Mouse (Mus musculus): Measurements from ENCODE around the gene Ube2l3. TPM values are rescaled to one million over a fixed set of nuclear protein-coding genes. Genes with fewer than 3 reads are reported as not detected.

Ube2l3 gene
- total RNA-seq, 1 experiment from 2014 or later, result 194 TPM

DNA sequence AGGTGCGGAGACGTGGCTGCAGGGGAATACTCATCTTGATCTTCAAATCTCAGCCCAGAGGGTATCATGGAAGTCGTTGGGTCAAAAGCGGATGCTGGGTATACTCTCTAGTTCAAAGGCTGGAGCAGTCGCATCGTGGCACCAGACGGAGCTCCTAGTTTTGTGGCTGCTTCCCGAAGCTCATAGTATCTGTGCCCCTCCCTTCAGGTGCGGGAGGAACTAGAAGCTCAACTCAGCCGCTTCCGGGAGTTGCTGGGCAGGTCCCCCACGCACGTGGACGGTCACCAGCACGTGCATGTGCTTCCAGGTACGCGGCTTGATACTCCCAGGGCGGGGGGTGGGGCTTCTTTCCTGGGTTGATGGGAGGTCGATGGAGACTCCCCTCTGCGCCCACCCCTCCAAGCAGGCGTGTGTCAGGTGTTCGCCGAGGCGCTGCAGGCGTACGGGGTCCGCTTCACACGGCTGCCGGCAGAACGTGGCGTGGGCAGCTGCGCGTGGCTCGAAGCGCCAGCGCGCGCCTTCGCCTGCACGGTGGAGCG, 55.0 kb downstream of the Ube2l3 start:
- DNase-seq, result peak; percentile 16

DNA sequence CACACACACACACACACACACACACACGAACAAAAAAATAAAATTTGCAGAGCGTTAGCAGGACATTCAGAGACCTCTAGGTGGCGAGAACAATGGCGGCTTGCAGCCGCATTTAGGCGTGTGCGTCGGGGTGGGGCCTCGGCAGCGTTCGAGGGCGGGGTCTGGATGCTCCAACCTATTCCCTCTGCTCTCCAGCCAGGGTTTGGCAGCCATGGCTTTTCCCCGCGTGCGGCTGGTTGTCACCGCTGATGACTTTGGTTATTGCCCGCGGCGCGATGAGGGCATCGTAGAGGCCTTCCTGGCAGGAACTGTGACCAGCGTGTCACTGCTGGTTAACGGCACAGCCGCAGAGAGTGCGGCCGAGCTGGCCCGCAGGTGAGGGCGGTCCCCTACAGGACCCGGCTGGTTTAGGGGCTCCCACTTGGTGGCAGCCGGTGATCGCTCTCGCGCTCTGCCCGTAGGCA, 55.6 kb downstream of the Ube2l3 start, which contains the start of gene Ccdc116:
TSS of gene Ccdc116 (minus strand) at position 458 of the 464 bp plus-strand sequence.
- DNase-seq, result peak; percentile 81

DNA sequence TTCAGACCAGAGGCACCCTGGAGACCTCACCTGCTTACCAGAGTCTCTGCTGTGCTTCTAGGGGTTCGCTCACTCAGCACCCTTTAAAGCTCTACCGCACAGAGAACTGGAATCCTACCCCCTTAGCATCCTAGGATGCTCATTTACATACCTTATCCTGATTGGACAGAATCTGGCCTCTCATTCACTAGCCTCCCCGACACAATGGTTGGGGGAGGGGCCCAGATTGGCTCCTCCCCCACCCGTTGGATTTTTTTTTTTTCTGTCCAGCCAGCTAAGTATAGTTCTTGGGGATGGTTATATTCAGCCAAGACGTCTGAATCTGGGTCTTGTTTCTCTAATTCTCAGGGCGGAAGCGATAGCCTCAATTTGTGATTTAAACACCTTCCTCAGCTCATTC, 58.1 kb downstream of the Ube2l3 start, which contains the start of gene Ydjc:
TSS of gene Ydjc (plus strand) at position 283 of the 400 bp plus-strand sequence.
- DNase-seq, result no peak

DNA sequence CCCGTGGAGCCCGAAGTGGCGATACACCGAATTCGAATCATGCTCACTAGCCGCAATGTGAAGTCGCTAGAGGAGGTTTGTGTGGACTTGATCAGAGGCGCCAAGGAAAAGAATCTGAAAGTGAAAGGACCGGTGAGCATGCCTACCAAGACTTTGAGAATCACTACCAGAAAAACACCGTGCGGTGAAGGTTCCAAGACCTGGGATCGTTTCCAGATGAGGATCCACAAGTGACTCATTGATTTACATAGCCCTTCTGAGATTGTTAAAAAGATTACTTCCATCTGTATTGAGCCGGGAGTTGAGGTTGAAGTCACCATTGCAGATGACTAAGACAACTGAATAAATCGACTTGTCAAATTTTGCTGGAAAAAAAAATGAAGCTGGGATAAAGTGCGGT, 65.1 kb downstream of the Ube2l3 start:
- no peak for DNase-seq

DNA sequence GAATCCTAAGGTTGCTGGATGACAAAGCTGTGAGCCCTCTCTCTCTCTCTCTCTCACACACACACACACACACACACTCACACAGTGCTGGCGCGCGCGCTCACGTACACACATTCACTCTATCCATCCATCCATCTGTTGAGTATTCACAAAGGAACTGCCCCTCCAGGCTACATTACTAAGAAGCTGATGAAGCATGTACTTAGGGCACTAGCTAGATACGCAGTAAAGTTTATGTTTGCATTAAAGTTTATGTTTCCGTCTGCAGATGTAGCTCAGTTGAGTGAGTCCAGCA, 69.6 kb downstream of the Ube2l3 start:
- no peak for DNase-seq

DNA sequence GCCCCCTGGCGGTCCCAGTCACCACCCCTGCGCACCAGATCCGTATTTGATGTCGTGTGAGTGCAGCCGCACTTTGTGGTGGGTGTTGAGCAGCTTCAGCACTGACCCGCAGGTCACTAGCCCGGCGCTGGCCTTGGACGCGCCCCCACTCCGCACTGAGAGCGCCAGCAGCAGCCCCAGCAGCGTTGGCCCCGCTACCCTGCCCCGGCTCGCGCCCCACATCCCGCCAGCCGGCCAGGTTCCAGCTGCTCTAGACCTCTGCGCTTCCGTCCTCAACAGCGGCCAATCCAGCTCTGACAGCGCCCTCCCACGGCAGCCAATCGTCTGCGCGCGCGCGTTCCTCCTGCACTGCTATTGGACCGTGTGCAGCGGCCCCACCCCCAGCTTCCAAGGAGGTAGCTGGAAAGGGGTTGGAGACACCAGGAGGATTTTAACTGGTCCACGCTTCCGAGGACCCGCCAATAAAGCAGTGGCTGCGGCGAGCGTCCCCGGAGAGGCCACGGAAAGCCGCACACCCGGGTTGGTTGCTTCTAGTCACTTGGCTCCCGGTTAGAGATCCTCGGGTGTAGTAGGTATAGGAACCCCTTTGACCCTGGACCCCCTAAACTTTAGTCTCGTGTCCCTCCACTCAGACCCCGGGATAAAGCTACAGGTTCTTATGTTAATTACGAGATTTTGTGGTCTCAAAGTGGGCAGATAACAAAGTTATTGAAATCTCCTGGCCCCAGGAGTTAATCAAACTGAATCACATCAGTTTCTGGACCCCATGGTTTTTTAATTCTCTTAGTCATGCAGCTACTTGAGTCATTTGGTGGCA, 70.2 kb downstream of the Ube2l3 start, which contains the start of gene Sdf2l1:
TSS of gene Sdf2l1 (minus strand) at position 295 of the 817 bp plus-strand sequence.
- peak; percentile 97 for DNase-seq

DNA sequence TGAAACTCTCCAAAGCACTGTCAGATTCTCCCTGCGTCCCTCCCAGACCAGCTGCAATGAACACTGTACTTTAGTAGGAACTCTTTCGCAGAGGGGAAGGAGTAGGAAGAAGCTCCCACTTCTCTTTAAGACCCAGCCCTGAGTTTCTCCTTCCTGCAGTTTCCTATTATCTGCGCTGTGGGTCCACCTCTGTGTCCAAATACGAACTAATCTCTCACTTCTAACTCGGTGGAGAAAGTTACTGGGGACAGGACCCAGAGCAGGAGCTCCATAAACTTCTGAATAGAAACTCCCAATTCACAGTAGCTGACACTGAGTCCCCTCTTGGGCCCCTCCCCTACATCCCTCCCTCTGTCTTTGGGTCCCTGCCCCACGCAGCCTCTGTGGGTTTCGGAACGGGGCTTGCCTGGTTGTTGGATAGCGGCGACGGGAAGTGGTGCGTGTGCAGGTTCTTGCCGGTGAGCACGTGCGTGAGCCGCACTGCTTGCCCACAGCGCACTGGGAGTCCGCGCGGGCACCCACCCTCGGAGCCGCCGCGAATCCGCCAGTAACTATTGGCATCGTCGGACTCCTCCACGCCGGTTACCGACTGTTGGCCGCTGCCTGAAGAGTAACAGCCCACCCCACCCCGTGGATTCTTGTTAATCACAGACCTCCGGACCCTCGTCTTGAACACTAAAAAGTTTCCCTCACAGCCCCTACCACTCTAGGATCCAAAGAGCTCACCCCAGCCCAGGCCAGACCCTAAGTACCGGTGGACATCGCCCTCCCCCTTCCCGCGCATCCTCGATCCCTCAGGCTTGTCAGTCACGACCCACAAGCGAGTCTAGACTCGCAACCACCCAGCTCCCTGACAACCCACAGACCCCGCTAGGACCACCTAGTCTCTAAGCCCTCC, 71.0 kb downstream of the Ube2l3 start:
- peak; percentile 23 for DNase-seq

DNA sequence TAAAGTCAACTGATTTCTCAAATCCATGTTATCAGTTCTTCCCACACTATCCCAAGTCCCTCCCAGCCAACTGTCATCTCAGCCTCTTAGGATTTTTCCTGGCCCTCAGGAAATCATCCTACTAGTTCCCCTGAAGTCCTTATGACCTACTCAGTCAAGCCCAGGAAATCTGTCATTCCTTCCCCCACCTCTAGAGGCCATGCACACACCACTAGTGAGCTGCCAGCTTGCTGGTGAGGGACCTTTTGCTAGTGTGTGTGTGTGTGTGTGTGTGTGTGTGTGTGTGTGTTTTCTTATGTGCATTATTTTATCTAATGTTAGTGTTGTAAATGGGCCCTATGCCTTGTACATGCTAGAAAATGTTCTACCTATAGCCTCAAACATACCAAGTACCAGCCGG, 75.2 kb downstream of the Ube2l3 start:
- DNase-seq, result peak; percentile 26

DNA sequence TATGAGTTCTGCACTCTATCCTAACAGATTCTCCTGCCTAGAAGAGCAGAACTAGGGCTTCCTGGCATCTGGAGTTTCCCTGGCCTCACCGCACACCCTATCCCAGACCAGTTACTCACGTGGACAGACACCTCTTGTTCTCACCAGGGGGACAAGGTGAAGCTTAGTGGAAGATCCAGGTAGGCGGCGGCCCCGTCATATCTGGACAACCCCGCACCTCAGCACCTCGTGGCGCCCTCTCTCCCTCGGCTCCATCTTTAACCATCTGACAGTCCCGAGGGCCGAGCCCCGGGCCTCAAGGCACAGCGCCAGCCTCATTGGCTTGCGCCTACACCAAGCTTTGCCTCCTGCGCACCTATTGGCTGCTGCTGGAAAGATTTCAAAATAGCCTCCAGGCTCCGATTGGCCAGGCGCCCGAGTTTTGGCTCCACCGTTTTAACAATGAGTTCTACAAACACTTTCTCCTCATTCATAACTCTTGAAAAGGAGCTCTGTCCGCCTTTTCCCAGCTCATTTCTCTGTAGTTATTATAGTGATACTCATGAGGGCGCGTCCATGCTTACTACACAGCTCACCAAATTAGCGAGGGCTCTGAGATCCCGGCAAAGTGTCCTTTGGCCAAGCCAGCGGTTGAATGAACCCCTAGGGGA, 77.5 kb downstream of the Ube2l3 start, which contains the start of gene 2610318N02Rik:
TSS of gene 2610318N02Rik (minus strand) at position 297 of the 650 bp plus-strand sequence.
- DNase-seq, result peak; percentile 84

DNA sequence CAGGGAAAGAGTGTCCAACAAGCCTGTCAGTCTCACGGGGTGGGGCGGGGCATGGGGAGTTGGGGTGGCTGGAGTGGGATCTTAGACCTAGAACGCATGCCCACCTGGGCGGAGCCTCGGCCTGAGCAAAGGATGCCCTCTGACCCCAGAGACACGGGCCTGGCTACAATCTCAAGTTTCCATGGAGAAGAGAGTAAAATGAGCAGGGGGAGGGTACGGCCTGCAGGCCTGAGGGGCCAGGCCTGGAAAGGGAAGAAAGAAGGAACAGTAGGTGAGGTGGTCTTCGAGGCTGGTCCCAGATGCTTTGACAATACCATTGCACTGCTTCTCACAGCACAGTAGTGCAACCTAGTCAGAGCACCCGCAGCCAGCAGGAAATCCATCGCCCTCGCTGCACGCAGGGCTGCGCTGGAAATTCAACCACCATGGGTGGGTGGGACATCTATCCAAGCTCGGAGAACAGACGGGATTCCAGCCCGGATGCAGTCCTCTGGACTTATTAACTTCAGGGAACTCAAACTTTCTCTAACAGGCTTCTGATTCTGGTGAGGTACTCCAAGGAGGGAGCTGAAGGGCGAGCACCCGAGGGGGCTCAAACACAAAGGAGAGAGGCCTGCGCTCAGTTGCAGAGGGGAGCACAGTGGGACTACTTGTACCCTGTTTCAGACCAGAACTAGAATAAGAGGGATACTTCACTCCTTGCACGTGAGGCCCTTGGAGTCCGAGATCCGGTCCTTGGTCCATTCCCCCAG, 78.2 kb downstream of the Ube2l3 start:
- no peak for DNase-seq

DNA sequence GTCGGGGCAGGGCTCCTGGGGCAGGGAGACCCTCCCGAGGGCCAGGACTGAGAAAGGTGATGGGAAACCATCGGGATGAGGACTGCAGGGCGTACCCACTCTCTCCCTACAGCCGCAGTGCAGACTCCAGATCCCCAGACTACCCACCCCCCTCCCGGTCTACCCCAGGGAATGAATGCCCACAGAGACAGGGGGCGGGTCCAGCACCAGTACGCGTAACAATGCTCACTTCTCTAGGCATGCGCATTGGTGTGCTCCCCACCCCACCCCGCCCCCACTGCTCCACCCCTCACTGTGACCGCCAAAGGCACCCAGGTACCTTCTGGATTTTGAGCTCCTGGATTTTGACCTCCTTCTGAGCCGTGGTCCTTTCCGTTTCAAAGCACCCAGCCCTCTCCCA, 80.9 kb downstream of the Ube2l3 start:
- DNase-seq, result no peak

DNA sequence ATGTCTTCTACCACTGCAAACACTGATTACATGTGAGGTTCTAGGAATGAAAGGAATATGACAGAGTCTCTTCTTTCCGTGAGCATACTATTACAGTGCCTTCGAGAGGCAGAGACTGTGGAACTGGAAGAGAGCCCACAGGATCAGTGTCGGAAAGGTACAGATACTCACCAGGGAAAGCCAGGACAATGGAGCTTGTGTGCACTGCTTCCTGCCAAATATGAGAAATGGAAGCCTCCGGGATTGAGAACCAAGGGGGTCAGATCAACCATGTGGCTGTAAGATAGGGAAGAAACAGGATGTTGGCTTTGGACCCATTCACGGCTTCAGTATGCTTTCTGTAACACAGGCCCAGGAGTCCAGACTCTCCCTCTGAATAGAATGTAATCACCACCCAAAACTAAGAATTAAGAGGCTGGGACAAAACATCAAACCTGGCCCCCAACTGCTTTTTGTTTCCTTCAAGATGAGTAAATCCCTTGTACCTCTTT, 85.1 kb downstream of the Ube2l3 start:
- no peak for DNase-seq

DNA sequence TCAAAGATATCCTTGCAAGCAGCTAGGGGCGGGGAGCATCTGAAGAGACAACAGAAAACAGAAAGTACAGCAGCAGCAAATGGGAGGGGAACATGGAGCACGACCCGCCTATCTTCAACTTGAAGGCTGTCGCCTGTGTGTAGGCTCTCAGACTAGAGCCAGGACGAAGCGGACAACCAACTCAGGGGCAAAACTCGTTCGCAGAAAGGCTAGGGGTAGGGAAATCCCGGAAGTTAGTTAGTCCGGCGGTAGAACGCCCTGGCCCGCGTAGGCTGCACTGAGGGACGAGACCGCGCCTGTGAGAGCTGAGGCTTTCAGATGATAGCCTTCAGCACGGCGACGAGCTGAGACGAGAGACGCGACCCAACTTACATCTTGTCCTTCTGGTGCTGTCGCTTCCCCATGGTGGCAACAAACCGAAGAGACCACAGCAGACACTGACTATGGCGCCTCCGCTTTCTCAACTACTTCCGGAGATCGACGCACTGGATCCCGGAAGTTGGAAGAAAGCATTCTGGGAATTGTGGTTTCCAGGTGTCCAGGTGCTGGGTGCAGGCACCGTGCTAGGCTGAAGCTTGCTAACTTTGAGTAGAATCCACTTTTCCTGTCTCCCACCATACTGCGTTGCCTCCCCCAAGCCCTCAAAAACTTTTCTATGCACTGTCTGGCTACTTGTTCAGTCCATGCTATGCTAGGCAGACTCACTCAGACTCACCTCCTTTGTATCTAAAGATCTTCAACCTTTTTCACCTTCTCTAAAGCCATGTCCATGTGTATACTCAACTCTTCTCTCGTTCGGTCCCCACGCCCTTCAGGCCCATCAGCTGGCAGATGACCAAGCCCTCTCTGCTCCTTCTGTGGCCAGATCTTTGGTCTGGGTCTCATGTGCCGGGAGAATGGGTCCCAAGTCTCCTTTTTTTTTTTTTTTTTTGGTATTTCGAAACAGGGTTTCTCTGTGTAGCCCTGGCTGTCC, 91.4 kb downstream of the Ube2l3 start, which contains the start of gene Ppil2:
TSS of gene Ppil2 (minus strand) at position 487 of the 973 bp plus-strand sequence.
- DNase-seq, result peak; percentile 52

DNA sequence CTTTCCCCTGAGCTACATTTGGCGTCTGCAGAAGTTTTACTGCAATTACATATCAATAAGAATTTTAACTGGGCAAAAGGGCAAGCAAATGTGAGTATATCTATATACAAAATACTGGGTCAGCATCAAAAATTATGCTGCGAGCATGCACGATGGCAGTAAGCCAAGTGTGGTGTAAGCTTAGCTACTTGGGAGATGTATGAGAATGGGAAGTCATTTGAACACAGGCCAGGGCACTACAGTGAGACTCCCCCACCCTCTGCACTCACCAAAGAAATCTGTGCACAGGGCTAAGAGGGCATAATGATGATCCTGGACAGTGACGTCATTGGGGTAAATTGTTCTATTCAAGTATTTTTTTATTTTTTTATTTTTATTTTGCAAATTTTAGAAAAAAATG, 97.8 kb downstream of the Ube2l3 start:
- no peak for DNase-seq

DNA sequence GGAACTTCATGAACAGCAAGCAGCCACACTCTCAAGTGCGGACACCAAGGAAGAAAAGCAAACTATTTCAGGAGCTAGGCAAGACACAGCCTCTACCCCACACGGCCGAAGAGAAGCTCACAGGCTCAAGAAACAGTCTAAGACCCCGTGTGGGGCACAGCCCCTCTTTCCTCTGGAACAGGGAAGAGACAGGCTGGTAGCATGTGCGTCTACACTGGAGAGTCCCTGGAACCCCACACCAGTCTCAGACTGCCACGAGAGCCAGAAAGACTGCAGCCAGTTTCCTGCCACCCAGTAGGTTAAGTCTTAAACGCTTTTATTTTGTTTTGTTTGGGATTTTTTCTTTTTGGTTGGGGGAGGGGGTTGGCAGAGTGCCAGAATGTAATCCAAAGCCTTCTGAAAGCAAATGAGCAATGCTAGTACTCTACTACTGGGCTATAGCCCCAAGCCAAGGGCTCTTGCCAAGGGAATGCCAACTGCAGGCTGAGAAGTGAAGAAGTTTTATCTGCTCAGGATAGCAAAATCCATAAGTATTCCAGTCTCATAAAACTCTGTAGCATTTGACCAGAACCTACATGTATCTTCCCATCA, 99.7 kb downstream of the Ube2l3 start:
- no peak for DNase-seq
